Mouse (Mus musculus) limb, embryonic 14.5 days (tissue): ENCODE results near the gene Parp9. TPM values are rescaled to one million over a fixed set of nuclear protein-coding genes. Genes with fewer than 3 reads are reported as not detected.

ENCODE experiments used
- ATAC-seq: fragments of 200-750 bp; cut with Nextera tagmentation; 2 replicates; pipeline ENCODE4 v1.8.0; 2017; ENCODE audit warnings: low read depth, moderate number of reproducible peaks, moderate TSS enrichment; ENCODE audit not compliant: low FRiP score
- DNase-seq: peaks from one replicate; pipeline ENCODE4 v3.0.0-alpha.2; 2015; ENCODE audit warnings: low spot score
- H3K27ac ChIP-seq: fragments of 300-500 bp; sonication (generic); replicated peaks from 2 replicates; pipeline ENCODE4 v1.5.1; 2014; ENCODE audit warnings: low read depth, mild to moderate bottlenecking, low read length, moderate library complexity, mixed read lengths
- H3K27me3 ChIP-seq: fragments of 300-500 bp; sonication (generic); 2 replicates; pipeline ENCODE4 v1.6.1; 2014; ENCODE audit warnings: low read length, mixed read lengths; ENCODE audit not compliant: control insufficient read depth, insufficient read depth
- H3K36me3 ChIP-seq: fragments of 300-500 bp; sonication (generic); 2 replicates; pipeline ENCODE4 v1.6.1; 2014; ENCODE audit warnings: mild to moderate bottlenecking, low read length, moderate library complexity, mixed read lengths; ENCODE audit not compliant: control insufficient read depth, insufficient read depth
- H3K4me1 ChIP-seq: fragments of 300-500 bp; sonication (generic); 2 replicates; pipeline ENCODE4 v1.6.1; 2014; ENCODE audit warnings: antibody characterized with exemption, low read length, mixed read lengths; ENCODE audit not compliant: control insufficient read depth, insufficient read depth
- H3K4me2 ChIP-seq: fragments of 300-500 bp; sonication (generic); replicated peaks from 2 replicates; pipeline ENCODE4 v1.6.1; 2014; ENCODE audit warnings: low read depth, mild to moderate bottlenecking, low read length, moderate library complexity; ENCODE audit not compliant: severe bottlenecking
- H3K4me3 ChIP-seq: fragments of 300-500 bp; sonication (generic); replicated peaks from 2 replicates; pipeline ENCODE4 v1.5.1; 2014; ENCODE audit warnings: low read length
- H3K9ac ChIP-seq: fragments of 300-500 bp; sonication (generic); 2 replicates; pipeline ENCODE4 v1.6.1; 2014; ENCODE audit warnings: mild to moderate bottlenecking, low read depth, low read length, moderate library complexity; ENCODE audit not compliant: severe bottlenecking
- H3K9me3 ChIP-seq: fragments of 300-500 bp; sonication (generic); 2 replicates; pipeline ENCODE4 v1.6.1; 2016; ENCODE audit warnings: low read length; ENCODE audit not compliant: control insufficient read depth
- POLR2A ChIP-seq: fragments of 200-500 bp; IDR thresholded peaks from 2 replicates; pipeline ENCODE4 v1.8.0; 2012; ENCODE audit warnings: inconsistent platforms, mild to moderate bottlenecking, moderate library complexity, borderline replicate concordance; ENCODE audit not compliant: insufficient read depth, insufficient read length; ENCODE audit errors: extremely low read depth
- WGBS: fragments of 180-500 bp; shearing (Covaris S2); extraction: QIAGEN DNeasy Blood & Tissue Kit; methylation state at CpG from one replicate; pipeline ENCODE4 v1.1.7; 2014; 5-methylcytosine and 5-hydroxymethylcytosine counted together
- polyA plus RNA-seq, 2 experiments: library from polyadenylated mRNA; depleted of rRNA in 1 of 2; stranded (reverse) in 1 of 2; unstranded in 1 of 2; fragments of >200 nt; fragmentation: Nextera tagmentation in 1 of 2; extraction: Ambion mirVana in 1 of 2; gene quantifications; 2 replicates each; pipeline versions ENCODE4 v1.2.1 to v1.2.3; 2012 to 2014

The Parp9 gene
- polyA plus RNA-seq, 2 experiments: 4.1 to 4.3 TPM

GRCm38 (mm10) chr16:35932179-35933055 is 5.9 kb upstream of the Parp9 start:
- DNase-seq: no peak
- Histone ChIP-seq H3K36me3 (no peaks in the 10 kb centered on the region), H3K27me3 (no peaks in the 10 kb centered on the region), H3K4me3 (no peak overlapping the region), H3K27ac (no peak overlapping the region), H3K9me3 (no peaks in the 10 kb centered on the region), H3K4me2 (no peak overlapping the region), H3K9ac (no peak overlapping the region), H3K4me1 (no peaks in the 10 kb centered on the region)
- no peak for ATAC-seq
- TF ChIP-seq POLR2A: no peak
- WGBS: 81% methylated on average over 19 of the region's 19 CpGs

DNA sequence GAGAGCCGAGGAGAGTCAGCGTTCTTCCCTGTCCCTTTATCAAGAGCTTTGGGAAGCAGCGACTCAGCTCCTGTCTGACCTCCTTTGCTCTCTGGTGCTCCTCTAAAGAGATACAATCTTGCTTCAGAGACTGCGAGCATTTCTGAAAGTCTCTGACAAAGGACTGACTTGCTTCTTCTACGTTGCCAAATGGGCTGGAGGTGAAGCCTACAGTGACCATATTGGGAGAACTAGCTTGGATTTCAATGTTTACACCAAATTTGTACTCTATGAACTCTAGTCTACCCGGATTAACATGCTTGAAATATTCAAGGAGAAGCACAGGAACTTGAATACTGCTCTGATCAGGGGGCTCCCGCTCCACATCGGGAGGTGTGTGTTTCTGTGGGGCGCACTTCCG is 5.1 kb upstream of the Parp9 start:
- Histone ChIP-seq H3K4me3 (no peak overlapping the region), H3K4me2 (no peak overlapping the region), H3K36me3 (no peaks in the 10 kb centered on the region), H3K4me1 (no peaks in the 10 kb centered on the region), H3K27ac (no peak overlapping the region), H3K9ac (no peak overlapping the region), H3K9me3 (no peaks in the 10 kb centered on the region), H3K27me3 (no peaks in the 10 kb centered on the region)
- ATAC-seq: no peak
- 86% methylated on average over 10 of the region's 10 CpGs for WGBS
- DNase-seq: no peak
- TF ChIP-seq POLR2A: no peak

DNA sequence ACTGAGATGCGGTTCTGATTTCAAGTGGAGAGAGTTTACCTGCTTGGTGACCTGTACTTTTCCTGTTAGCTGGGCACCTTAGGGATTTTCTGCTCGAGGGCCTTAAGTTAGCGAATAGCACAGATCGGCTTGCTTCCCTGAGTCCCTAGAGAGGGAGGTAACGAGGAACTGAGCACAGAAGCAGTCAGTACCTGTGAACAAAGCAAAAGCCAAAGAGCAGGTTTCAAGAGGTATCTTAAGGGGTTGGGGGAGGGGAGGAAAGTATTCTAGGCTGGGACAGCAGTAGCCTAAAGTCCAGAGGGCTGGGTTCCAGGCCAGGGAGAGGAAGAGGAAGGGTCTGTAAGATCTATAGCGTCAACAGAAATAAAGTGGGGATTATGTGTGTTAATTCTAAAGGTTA is 991 bp downstream of the Parp9 start:
- Histone ChIP-seq H3K36me3 (no peaks in the 10 kb centered on the region), H3K4me1 (peaks cover 6% of the 10 kb centered on the region; the same call in 1 of the 2 replicates), H3K9me3 (no peaks in the 10 kb centered on the region), H3K4me3 (peak overlapping the region; percentile 54), H3K27ac (no peak overlapping the region), H3K27me3 (no peaks in the 10 kb centered on the region), H3K9ac (peak overlapping the region; percentile 74), H3K4me2 (peak overlapping the region; percentile 78)
- ATAC-seq (no peak), DNase-seq (peak; percentile 8)
- 8% methylated on average over 6 of the region's 6 CpGs for WGBS
- TF ChIP-seq POLR2A: no peak

DNA sequence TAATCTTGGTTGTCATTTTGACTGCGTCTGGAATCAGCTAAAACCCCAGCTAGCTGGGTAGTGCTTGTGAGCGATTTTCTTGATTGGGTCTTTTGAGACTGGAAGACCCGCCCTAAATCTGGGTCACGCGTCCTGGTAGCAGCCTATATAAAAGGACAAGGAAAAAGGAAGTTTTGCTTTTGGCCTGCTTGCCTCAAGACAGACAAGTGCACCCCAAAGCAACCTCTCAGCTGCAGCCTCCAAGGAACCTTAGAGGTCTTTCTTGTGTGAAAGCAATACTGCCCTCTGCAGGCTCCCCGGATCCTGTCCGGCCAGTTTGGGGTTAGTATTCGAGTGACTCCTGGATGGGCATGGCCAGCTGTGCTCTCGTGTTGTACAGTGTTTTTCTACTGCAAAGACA is 1.4 kb downstream of the Parp9 start:
- H3K36me3 ChIP-seq: no peaks in the 10 kb centered on the region
- ATAC-seq: 0 out of 2 replicates have a peak, but pooled peaks have one; percentile 47
- H3K4me3 ChIP-seq: peak overlapping the region; percentile 54
- H3K4me2 ChIP-seq: peak overlapping the region; percentile 78
- no peaks in the 10 kb centered on the region for H3K27me3 ChIP-seq
- H3K9ac ChIP-seq: no peak overlapping the region
- no peaks in the 10 kb centered on the region for H3K9me3 ChIP-seq
- peak; percentile 64 for DNase-seq
- H3K4me1 ChIP-seq: peaks cover 6% of the 10 kb centered on the region; the same call in 1 of the 2 replicates
- WGBS: 17% methylated on average over 9 of the region's 9 CpGs
- no peak for TF ChIP-seq POLR2A
- no peak overlapping the region for H3K27ac ChIP-seq

- Histone ChIP-seq H3K27me3 (no peaks in the 10 kb centered on the region), H3K9me3 (no peaks in the 10 kb centered on the region), H3K27ac (no peak overlapping the region), H3K4me1 (peaks cover 6% of the 10 kb centered on the region; the same call in 1 of the 2 replicates), H3K36me3 (no peaks in the 10 kb centered on the region; the same call in 1 of the 2 replicates), H3K4me3 (no peak overlapping the region), H3K4me2 (no peak overlapping the region), H3K9ac (no peak overlapping the region)
- no peak for ATAC-seq
- no peak for DNase-seq
- 84% methylated on average over 7 of the region's 7 CpGs for WGBS
- no peak for TF ChIP-seq POLR2A
Observed at GRCm38 (mm10) chr16:35941382-35941781, 3.1 kb downstream of the Parp9 start.
